Mouse (Mus musculus): ENCODE measurements at regions not wholly inside any gene's neighbourhood (a gene's known extent, or its start where the extent isn't known, plus 50 kb on each side); places are given as distances from the start of the nearest gene placed in this dataset.

DNA sequence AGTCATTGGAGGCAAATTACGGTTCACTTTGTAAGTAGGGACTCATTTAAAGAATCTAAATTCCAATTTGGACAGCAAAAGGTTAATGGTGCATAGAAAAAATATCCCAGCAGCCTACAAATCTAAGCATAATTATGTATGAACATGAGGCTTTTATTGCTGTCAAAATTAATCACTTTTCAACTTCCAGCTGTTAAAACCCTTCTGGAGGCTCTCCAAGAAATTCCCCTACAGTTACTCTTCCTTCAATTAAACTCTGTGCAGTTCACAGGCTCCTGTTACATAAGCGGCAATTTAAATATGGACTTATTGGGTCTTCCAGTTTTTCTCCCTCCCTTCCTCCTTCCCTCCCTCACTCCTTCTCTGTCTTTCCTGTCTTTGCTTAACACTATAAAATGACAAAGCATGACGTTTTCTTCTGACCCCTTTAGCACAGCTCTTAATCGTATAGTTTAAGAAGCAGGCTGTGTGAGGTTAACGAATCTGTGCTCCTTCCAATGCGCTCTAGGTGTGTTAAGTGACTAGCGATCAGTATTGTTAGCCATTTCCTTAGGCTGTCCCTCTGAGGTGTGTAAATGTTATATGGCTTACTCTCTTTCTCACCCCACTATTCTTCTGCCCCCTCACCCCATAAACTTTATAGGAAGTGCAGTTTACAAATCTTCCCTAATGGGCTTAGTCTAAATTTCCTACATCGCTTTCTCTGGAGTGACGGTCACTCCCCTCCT lies 247.0 kb downstream of the Enc1 start:
- ATAC-seq = peak; percentile 63; the same call in 1 of the 2 replicates

DNA sequence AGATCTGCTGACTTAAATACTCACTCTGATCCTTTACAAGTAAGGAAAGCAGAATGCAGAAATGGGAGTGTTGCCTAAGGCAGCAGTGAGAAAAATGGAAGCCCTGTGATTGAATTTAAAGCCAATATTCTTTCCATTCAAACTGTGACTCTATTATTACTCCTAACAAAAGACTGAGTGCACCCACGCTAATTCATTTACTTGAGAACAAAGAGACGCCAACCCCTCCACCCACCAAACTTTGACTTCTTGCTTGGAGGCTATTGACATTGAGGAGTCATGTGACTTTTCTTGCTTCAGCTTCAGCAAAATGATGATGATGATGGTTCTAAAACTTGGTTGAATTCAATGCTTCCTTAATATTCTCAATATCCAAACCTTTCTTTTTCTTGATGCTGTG lies 245.6 kb downstream of the Enc1 start:
- Histone ChIP-seq H3K4me3 (ENCODE audit: low read depth, low read length) (no peak overlapping the region), H3K4me2 (ENCODE audit: low read length) (no peak overlapping the region), H3K4me1 (ENCODE audit: control insufficient read depth, insufficient read depth, low read length) (peaks cover 25% of the 10 kb centered on the region), H3K9ac (ENCODE audit: low read depth, low read length) (no peak overlapping the region), H3K36me3 (ENCODE audit: control insufficient read depth, insufficient read depth, low read length) (no peaks in the 10 kb centered on the region), H3K9me3 (replicated peaks; ENCODE audit: control insufficient read depth, low read length, poor library complexity, severe bottlenecking) (no peaks in the 10 kb centered on the region), H3K27ac (ENCODE audit: low read length) (no peak overlapping the region), H3K27me3 (ENCODE audit: control insufficient read depth, insufficient read depth, low read depth, low read length) (no peaks in the 10 kb centered on the region)
- ATAC-seq = no peak
- 58% methylated on average over 2 of the region's 2 CpGs for WGBS

More for the DNA sequence above, 247.0 kb downstream of the Enc1 start:
- H3K9ac ChIP-seq (ENCODE audit: low read depth, low read length) = no peak overlapping the region
- WGBS = 65% methylated on average over 9 of the region's 9 CpGs
- no peak overlapping the region for H3K4me2 ChIP-seq (ENCODE audit: low read length)
- no peak overlapping the region for H3K27ac ChIP-seq (ENCODE audit: low read length)
- H3K36me3 ChIP-seq (ENCODE audit: control insufficient read depth, insufficient read depth, low read length) = no peaks in the 10 kb centered on the region
- H3K4me3 ChIP-seq (ENCODE audit: low read depth, low read length) = no peak overlapping the region
- peaks cover 25% of the 10 kb centered on the region for H3K4me1 ChIP-seq (ENCODE audit: control insufficient read depth, insufficient read depth, low read length)
- no peaks in the 10 kb centered on the region for H3K27me3 ChIP-seq (ENCODE audit: control insufficient read depth, insufficient read depth, low read depth, low read length)
- H3K9me3 ChIP-seq (replicated peaks; ENCODE audit: control insufficient read depth, low read length, poor library complexity, severe bottlenecking) = no peaks in the 10 kb centered on the region

DNA sequence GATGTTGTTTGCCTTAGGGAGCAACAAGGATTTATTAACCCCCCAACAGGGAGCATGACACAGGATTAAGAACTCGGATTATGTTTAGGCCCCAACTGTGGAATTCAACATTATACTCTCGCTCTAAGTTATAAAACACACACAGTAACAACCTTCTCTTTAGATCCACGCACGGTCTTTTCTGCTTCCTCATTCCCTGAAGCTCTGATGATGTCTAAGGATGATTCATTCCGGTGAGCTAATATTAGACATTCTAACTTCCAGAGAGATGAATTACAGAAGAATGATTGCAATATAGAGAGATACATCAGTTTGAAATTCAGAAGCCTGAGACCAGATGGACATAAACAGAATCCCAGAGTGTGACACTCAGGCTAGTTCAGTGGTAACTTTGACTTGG lies 245.0 kb downstream of the Enc1 start:
- H3K9me3 ChIP-seq (replicated peaks; ENCODE audit: control insufficient read depth, low read length, poor library complexity, severe bottlenecking) = no peaks in the 10 kb centered on the region
- H3K36me3 ChIP-seq (ENCODE audit: control insufficient read depth, insufficient read depth, low read length) = no peaks in the 10 kb centered on the region
- 62% methylated on average over 5 of the region's 5 CpGs for WGBS
- H3K9ac ChIP-seq (ENCODE audit: low read depth, low read length) = no peak overlapping the region
- peaks cover 25% of the 10 kb centered on the region for H3K4me1 ChIP-seq (ENCODE audit: control insufficient read depth, insufficient read depth, low read length)
- no peak overlapping the region for H3K4me2 ChIP-seq (ENCODE audit: low read length)
- H3K27ac ChIP-seq (ENCODE audit: low read length) = no peak overlapping the region
- ATAC-seq = no peak
- H3K27me3 ChIP-seq (ENCODE audit: control insufficient read depth, insufficient read depth, low read depth, low read length) = no peaks in the 10 kb centered on the region
- no peak overlapping the region for H3K4me3 ChIP-seq (ENCODE audit: low read depth, low read length)

DNA sequence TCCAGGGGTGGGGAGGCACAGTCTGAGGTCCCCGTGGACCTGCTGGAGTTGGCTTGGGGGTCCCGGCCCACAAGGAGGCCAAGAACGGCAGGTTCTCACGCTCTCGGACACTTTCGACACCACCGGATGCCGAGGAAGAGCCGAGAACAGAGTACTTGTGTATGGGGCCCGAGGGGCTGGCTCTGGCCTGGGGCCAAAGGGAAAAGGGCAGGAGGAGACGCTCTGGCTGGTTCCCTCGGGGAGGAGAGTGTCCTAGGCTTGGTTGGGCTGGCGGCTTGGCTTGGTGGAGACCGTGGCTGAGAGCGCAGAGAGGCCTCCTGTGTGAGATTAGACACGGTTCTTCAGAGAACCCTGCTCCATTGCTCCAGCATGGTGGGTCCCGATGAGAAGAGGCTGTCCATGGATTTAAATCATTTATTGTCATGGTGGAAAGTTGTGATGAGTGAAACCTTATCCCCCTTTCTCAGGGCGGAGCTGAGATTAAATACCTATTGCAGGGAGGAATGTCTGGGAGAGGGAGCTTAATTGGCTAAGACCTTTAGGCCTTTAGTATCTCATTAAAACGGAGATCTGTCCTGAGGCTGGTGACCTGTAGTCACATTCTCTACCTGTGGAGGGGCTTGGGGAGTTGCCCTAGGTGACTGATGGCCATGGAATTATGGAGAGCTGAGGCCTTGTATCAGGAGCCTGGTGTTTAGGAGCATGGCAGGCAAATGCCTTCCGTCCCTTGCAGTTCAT lies 244.1 kb downstream of the Enc1 start:
- Histone ChIP-seq H3K36me3 (ENCODE audit: control insufficient read depth, insufficient read depth, low read length) (no peaks in the 10 kb centered on the region), H3K4me3 (ENCODE audit: low read depth, low read length) (no peak overlapping the region), H3K9ac (ENCODE audit: low read depth, low read length) (no peak overlapping the region), H3K4me2 (ENCODE audit: low read length) (no peak overlapping the region), H3K9me3 (replicated peaks; ENCODE audit: control insufficient read depth, low read length, poor library complexity, severe bottlenecking) (no peaks in the 10 kb centered on the region), H3K27ac (ENCODE audit: low read length) (no peak overlapping the region), H3K4me1 (ENCODE audit: control insufficient read depth, insufficient read depth, low read length) (peaks cover 25% of the 10 kb centered on the region), H3K27me3 (ENCODE audit: control insufficient read depth, insufficient read depth, low read depth, low read length) (no peaks in the 10 kb centered on the region)
- no peak for ATAC-seq
- 85% methylated on average over 20 of the region's 20 CpGs for WGBS

DNA sequence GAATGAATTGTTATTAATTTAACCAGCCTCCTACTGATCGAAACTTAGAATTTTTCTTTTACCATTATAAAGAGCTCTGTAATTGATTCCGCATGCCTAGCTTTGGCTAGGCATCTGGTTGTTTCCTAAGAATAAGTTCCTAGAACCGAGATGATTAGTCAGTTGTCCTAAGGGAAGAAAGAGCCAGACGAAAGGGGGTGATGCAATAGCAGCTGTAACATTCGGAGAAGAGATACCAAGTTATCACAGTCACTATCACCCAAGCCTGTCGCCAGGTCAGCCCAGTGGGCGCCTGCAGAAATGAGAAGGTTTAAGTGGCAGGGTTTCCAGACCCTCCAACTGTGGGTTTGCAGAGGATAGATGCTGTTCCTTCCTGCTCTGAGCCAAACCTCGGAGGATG lies 242.8 kb downstream of the Enc1 start:
- no peak for ATAC-seq
- no peak overlapping the region for H3K9ac ChIP-seq (ENCODE audit: low read depth, low read length)
- no peaks in the 10 kb centered on the region for H3K27me3 ChIP-seq (ENCODE audit: control insufficient read depth, insufficient read depth, low read depth, low read length)
- no peak overlapping the region for H3K27ac ChIP-seq (ENCODE audit: low read length)
- no peak overlapping the region for H3K4me2 ChIP-seq (ENCODE audit: low read length)
- WGBS = 75% methylated on average over 8 of the region's 8 CpGs
- H3K36me3 ChIP-seq (ENCODE audit: control insufficient read depth, insufficient read depth, low read length) = no peaks in the 10 kb centered on the region
- no peaks in the 10 kb centered on the region for H3K9me3 ChIP-seq (replicated peaks; ENCODE audit: control insufficient read depth, low read length, poor library complexity, severe bottlenecking)
- H3K4me1 ChIP-seq (ENCODE audit: control insufficient read depth, insufficient read depth, low read length) = peaks cover 15% of the 10 kb centered on the region
- no peak overlapping the region for H3K4me3 ChIP-seq (ENCODE audit: low read depth, low read length)

DNA sequence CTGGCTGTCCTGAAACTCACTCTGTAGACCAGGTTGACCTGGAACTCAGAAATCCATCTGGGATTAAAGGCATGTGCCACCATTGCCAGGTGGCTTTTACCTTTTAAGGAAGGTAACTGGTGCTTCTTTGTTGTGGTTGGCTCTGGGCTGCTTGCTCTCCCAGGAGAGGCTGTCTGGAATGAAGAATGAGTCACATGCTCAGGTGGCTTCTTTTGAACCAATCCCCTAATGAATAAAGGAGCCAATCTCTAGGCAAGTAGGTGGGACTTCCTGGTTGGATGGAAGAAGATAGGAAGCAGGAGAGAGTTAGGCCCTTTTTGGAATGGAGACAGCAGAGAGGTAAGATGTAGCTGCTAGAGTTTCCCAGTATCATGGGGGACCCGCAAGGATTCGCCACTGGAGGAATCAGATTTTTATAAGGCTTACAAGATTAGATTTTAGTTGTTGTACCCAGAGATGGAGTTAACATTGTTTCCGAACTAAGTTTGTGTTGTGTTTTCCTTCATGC lies 241.6 kb downstream of the Enc1 start:
- Histone ChIP-seq H3K27ac (ENCODE audit: low read length) (no peak overlapping the region), H3K27me3 (ENCODE audit: control insufficient read depth, insufficient read depth, low read depth, low read length) (no peaks in the 10 kb centered on the region), H3K36me3 (ENCODE audit: control insufficient read depth, insufficient read depth, low read length) (no peaks in the 10 kb centered on the region), H3K9ac (ENCODE audit: low read depth, low read length) (no peak overlapping the region), H3K4me2 (ENCODE audit: low read length) (no peak overlapping the region), H3K4me3 (ENCODE audit: low read depth, low read length) (no peak overlapping the region), H3K4me1 (ENCODE audit: control insufficient read depth, insufficient read depth, low read length) (0 out of 2 replicates have a peak, but pooled peaks cover 3% of the 10 kb centered on the region), H3K9me3 (replicated peaks; ENCODE audit: control insufficient read depth, low read length, poor library complexity, severe bottlenecking) (no peaks in the 10 kb centered on the region)
- WGBS = 97% methylated on average over 3 of the region's 3 CpGs
- no peak for ATAC-seq

DNA sequence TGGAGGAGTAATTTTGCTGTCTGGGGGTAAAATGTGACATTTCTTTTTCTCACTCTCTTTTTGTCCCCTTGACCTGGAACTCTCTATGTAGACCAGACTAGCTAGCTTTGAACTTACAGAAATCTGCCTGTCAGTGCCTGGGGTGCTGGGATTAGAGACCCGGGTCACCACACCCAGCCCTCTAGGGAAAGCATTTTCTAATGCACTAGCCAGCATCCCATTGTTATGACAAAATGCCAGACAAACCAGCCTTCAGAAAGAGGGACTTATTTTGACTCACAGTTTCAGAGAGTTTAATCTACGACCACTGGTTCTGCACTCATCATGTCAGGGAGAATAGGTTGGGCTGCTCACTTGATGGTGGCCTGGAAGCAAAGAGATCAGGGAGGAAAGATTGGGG lies 240.4 kb downstream of the Enc1 start:
- H3K4me1 ChIP-seq (ENCODE audit: control insufficient read depth, insufficient read depth, low read length) = no peaks in the 10 kb centered on the region
- H3K36me3 ChIP-seq (ENCODE audit: control insufficient read depth, insufficient read depth, low read length) = no peaks in the 10 kb centered on the region
- WGBS = 87% methylated on average over 2 of the region's 2 CpGs
- no peak overlapping the region for H3K4me3 ChIP-seq (ENCODE audit: low read depth, low read length)
- H3K9me3 ChIP-seq (replicated peaks; ENCODE audit: control insufficient read depth, low read length, poor library complexity, severe bottlenecking) = no peaks in the 10 kb centered on the region
- no peak overlapping the region for H3K9ac ChIP-seq (ENCODE audit: low read depth, low read length)
- ATAC-seq = no peak
- no peak overlapping the region for H3K27ac ChIP-seq (ENCODE audit: low read length)
- H3K27me3 ChIP-seq (ENCODE audit: control insufficient read depth, insufficient read depth, low read depth, low read length) = no peaks in the 10 kb centered on the region
- no peak overlapping the region for H3K4me2 ChIP-seq (ENCODE audit: low read length)

DNA sequence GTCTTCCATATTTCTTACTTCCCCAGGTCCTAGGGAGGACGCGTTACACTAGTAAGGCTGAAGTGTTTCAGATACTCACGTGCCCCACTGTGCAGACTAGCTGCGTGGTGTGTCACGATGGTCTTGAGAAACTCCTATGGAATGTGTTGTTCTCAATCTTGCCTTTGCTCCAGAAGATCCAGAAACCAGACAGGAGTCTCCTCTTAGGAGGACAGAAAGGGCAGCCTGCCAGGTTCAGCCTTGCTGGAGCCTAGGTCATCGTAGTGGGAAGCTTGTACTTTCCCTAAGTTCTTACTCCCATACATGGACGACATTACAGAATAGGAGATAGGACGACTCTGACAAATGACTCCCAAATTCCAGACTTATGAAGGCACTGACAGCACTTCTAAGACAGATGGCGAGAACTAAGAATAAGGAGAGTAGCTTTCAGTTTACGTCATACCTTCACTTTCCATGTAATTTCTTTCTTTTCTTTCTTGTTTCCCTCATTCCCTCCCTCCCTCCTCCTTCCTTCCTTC lies 238.2 kb downstream of the Enc1 start:
- Histone ChIP-seq H3K9me3 (replicated peaks; ENCODE audit: control insufficient read depth, low read length, poor library complexity, severe bottlenecking) (no peaks in the 10 kb centered on the region), H3K27me3 (ENCODE audit: control insufficient read depth, insufficient read depth, low read depth, low read length) (no peaks in the 10 kb centered on the region), H3K4me2 (ENCODE audit: low read length) (no peak overlapping the region), H3K9ac (ENCODE audit: low read depth, low read length) (no peak overlapping the region), H3K27ac (ENCODE audit: low read length) (no peak overlapping the region), H3K36me3 (ENCODE audit: control insufficient read depth, insufficient read depth, low read length) (no peaks in the 10 kb centered on the region), H3K4me1 (ENCODE audit: control insufficient read depth, insufficient read depth, low read length) (no peaks in the 10 kb centered on the region), H3K4me3 (ENCODE audit: low read depth, low read length) (no peak overlapping the region)
- no peak for ATAC-seq
- 96% methylated on average over 10 of the region's 10 CpGs for WGBS

DNA sequence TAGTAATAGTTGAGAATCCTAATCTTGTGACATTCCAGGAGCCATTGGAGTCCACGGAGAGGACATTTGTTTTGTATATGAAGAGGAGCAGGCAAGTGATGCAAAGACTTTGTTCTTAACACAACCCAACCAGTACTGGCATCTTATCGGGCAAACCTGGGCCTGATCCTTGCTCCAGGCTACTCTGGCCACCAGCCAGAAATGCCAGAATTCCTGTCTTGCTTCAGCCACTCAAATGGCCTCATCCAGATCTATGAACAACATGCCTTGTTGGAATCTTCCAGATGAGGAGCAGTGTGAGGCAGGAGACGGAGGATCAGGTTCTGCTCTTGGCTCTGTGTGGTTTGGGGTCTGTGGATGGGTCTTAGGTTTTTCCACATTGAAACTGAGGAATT lies 233.1 kb downstream of the Enc1 start:
- H3K9ac ChIP-seq (ENCODE audit: low read depth, low read length) = no peak overlapping the region
- H3K36me3 ChIP-seq (ENCODE audit: control insufficient read depth, insufficient read depth, low read length) = no peaks in the 10 kb centered on the region
- H3K4me1 ChIP-seq (ENCODE audit: control insufficient read depth, insufficient read depth, low read length) = peaks cover 12% of the 10 kb centered on the region
- no peak overlapping the region for H3K4me2 ChIP-seq (ENCODE audit: low read length)
- 89% methylated on average over 3 of the region's 3 CpGs for WGBS
- H3K9me3 ChIP-seq (replicated peaks; ENCODE audit: control insufficient read depth, low read length, poor library complexity, severe bottlenecking) = no peaks in the 10 kb centered on the region
- no peak overlapping the region for H3K4me3 ChIP-seq (ENCODE audit: low read depth, low read length)
- H3K27ac ChIP-seq (ENCODE audit: low read length) = no peak overlapping the region
- no peaks in the 10 kb centered on the region for H3K27me3 ChIP-seq (ENCODE audit: control insufficient read depth, insufficient read depth, low read depth, low read length)
- ATAC-seq = no peak

Data from midbrain, embryonic 16.5 days (tissue).